In genomic region chr5:66941710-66942450, GRCm38 (mm10) we compare ENCODE assay signal across 19 mouse cellular contexts.
DNase-seq lines count a peak whose midpoint lies in the region; ATAC-seq and TF ChIP-seq lines count a peak whose summit lies in the region.
"Had no signal": no experiment of that assay in that cellular context is flagged by ENCODE, and none has a peak within 500 bp of the region (broad histone marks: within the 10 kb centered on the region; RNA-seq: fewer than 3 reads in every experiment).

No protein-coding gene starts in this region.

- no peak for TF ChIP-seq CTCF in lung, adult 2 months (IDR thresholded peaks at IDR 0.05; ENCODE audit: insufficient read depth, low read length)

- peaks cover 3% of the 10 kb centered on the region; the same call in 1 of the 2 replicates for H3K4me1 ChIP-seq in forebrain, embryonic 15.5 days
- H3K4me1 ChIP-seq in forebrain, embryonic 11.5 days (replicated peaks; ENCODE audit: control insufficient read depth, insufficient read depth, low read length) = no peaks in the 10 kb centered on the region
- peaks cover 28% of the 10 kb centered on the region for H3K4me1 ChIP-seq in lung, embryonic 15.5 days
- H3K4me1 ChIP-seq in lung, adult 2 months (ENCODE audit: control insufficient read depth, insufficient read depth, low read length) = peaks cover 16% of the 10 kb centered on the region
- H3K4me1 ChIP-seq in embryonic facial prominence, embryonic 10.5 days = peaks cover 21% of the 10 kb centered on the region
- H3K4me1 ChIP-seq in limb, embryonic 15.5 days = peaks cover 20% of the 10 kb centered on the region; the same call in 1 of the 2 replicates
- no peaks in the 10 kb centered on the region for H3K4me1 ChIP-seq in midbrain, embryonic 15.5 days
- H3K4me1 ChIP-seq: hindbrain, embryonic 15.5 days had no signal

- 76% methylated on average over 8 of the region's 8 CpGs for WGBS in forebrain, embryonic 15.5 days
- 79% methylated on average over 8 of the region's 8 CpGs for WGBS in forebrain, embryonic 11.5 days
- WGBS in lung, embryonic 15.5 days = 61% methylated on average over 8 of the region's 8 CpGs
- 38% methylated on average over 8 of the region's 8 CpGs for WGBS in lung, adult 2 months
- WGBS in embryonic facial prominence, embryonic 10.5 days = 78% methylated on average over 8 of the region's 8 CpGs
- 58% methylated on average over 8 of the region's 8 CpGs for WGBS in limb, embryonic 15.5 days
- WGBS in midbrain, embryonic 15.5 days = 77% methylated on average over 8 of the region's 8 CpGs

- no peak overlapping the region for H3K4me2 ChIP-seq in forebrain, embryonic 15.5 days (replicated peaks)
- no peak overlapping the region for H3K4me2 ChIP-seq in forebrain, embryonic 11.5 days (ENCODE audit: low read depth, low read length, severe bottlenecking)
- no peak overlapping the region for H3K4me2 ChIP-seq in lung, embryonic 15.5 days
- no peak overlapping the region for H3K4me2 ChIP-seq in limb, embryonic 15.5 days
- no peak overlapping the region for H3K4me2 ChIP-seq in midbrain, embryonic 15.5 days
- H3K4me2 ChIP-seq: hindbrain, embryonic 15.5 days; neural tube, embryonic 15.5 days had no signal

- no peaks in the 10 kb centered on the region for H3K9me3 ChIP-seq in forebrain, embryonic 15.5 days
- H3K9me3 ChIP-seq in forebrain, embryonic 11.5 days (ENCODE audit: control insufficient read depth, low read length) = no peaks in the 10 kb centered on the region
- H3K9me3 ChIP-seq in lung, embryonic 15.5 days = no peaks in the 10 kb centered on the region
- no peaks in the 10 kb centered on the region for H3K9me3 ChIP-seq in embryonic facial prominence, embryonic 10.5 days
- H3K9me3 ChIP-seq in limb, embryonic 15.5 days = no peaks in the 10 kb centered on the region
- no peaks in the 10 kb centered on the region for H3K9me3 ChIP-seq in midbrain, embryonic 15.5 days
- H3K9me3 ChIP-seq: hindbrain, embryonic 15.5 days; neural tube, embryonic 15.5 days had no signal

- TF ChIP-seq POLR2A in lung, adult 2 months (IDR thresholded peaks at IDR 0.05; ENCODE audit: borderline replicate concordance, extremely low read depth, low read depth, low read length) = no peak

- H3K4me3 ChIP-seq in forebrain, embryonic 15.5 days = no peak overlapping the region
- no peak overlapping the region for H3K4me3 ChIP-seq in forebrain, embryonic 11.5 days (ENCODE audit: low read depth, low read length)
- no peak overlapping the region for H3K4me3 ChIP-seq in lung, embryonic 15.5 days
- H3K4me3 ChIP-seq in lung, adult 2 months (replicated peaks; ENCODE audit: extremely low read depth, low read depth, low read length) = no peak overlapping the region
- no peak overlapping the region for H3K4me3 ChIP-seq in embryonic facial prominence, embryonic 10.5 days
- no peak overlapping the region for H3K4me3 ChIP-seq in limb, embryonic 15.5 days
- no peak overlapping the region for H3K4me3 ChIP-seq in midbrain, embryonic 15.5 days
- H3K4me3 ChIP-seq: gastrocnemius, adult 2 months; hindbrain, embryonic 15.5 days; neural tube, embryonic 15.5 days had no signal

- no peak overlapping the region for H3K9ac ChIP-seq in forebrain, embryonic 15.5 days (replicated peaks)
- no peak overlapping the region for H3K9ac ChIP-seq in forebrain, embryonic 11.5 days (ENCODE audit: low read length)
- no peak overlapping the region for H3K9ac ChIP-seq in lung, embryonic 15.5 days
- H3K9ac ChIP-seq in limb, embryonic 15.5 days = no peak overlapping the region
- no peak overlapping the region for H3K9ac ChIP-seq in midbrain, embryonic 15.5 days
- H3K9ac ChIP-seq: hindbrain, embryonic 15.5 days; liver, postnatal 0 days; neural tube, embryonic 15.5 days had no signal

- ATAC-seq in forebrain, embryonic 15.5 days (replicated peaks) = no peak
- ATAC-seq in forebrain, embryonic 11.5 days (replicated peaks; ENCODE audit: low FRiP score) = no peak
- ATAC-seq in lung, embryonic 15.5 days (ENCODE audit: borderline replicate concordance, extremely low read depth, low FRiP score, low TSS enrichment) = 0 out of 2 replicates have a peak, but pooled peaks have one; percentile 43
- ATAC-seq in limb, embryonic 15.5 days (ENCODE audit: insufficient number of reproducible peaks, low FRiP score, low TSS enrichment, low read depth) = 0 out of 2 replicates have a peak, but pooled peaks have one; percentile 30
- no peak for ATAC-seq in midbrain, embryonic 15.5 days (replicated peaks)
- ATAC-seq: CD4-positive, CD25-positive, alpha-beta regulatory T cell, adult 4 months; liver, postnatal 0 days had no signal

- H3K27me3 ChIP-seq in forebrain, embryonic 15.5 days = no peaks in the 10 kb centered on the region
- no peaks in the 10 kb centered on the region for H3K27me3 ChIP-seq in forebrain, embryonic 11.5 days (ENCODE audit: control insufficient read depth, insufficient read depth, low read length)
- H3K27me3 ChIP-seq in lung, embryonic 15.5 days = no peaks in the 10 kb centered on the region
- no peaks in the 10 kb centered on the region for H3K27me3 ChIP-seq in embryonic facial prominence, embryonic 10.5 days (replicated peaks; ENCODE audit: low read depth, poor library complexity, severe bottlenecking)
- no peaks in the 10 kb centered on the region for H3K27me3 ChIP-seq in limb, embryonic 15.5 days
- no peaks in the 10 kb centered on the region for H3K27me3 ChIP-seq in midbrain, embryonic 15.5 days (replicated peaks)
- H3K27me3 ChIP-seq: hindbrain, embryonic 15.5 days; neural tube, embryonic 15.5 days had no signal

- DNase-seq in forebrain, embryonic 11.5 days (ENCODE audit: low spot score) = no peak
- no peak for DNase-seq in lung, adult 2 months
- no peak for DNase-seq in embryonic facial prominence, embryonic 10.5 days (ENCODE audit: low spot score)
- DNase-seq: cerebellum, adult 11 months; gastrocnemius, adult 2 months; heart, postnatal 10 days; kidney, adult 11 months; kidney, postnatal 4 days; layer of hippocampus, postnatal 36 days; liver, postnatal 0 days; retina, postnatal 1 day; thymus, adult 18-20 months had no signal

- 0 out of 2 replicates have a peak overlapping the region, but pooled peaks have one; percentile 17 for H3K27ac ChIP-seq in forebrain, embryonic 15.5 days (replicated peaks)
- no peak overlapping the region for H3K27ac ChIP-seq in forebrain, embryonic 11.5 days (ENCODE audit: low read depth, low read length)
- H3K27ac ChIP-seq in lung, embryonic 15.5 days = peak overlapping the region; percentile 7; the same call in 1 of the 2 replicates
- H3K27ac ChIP-seq in embryonic facial prominence, embryonic 10.5 days (replicated peaks) = peak overlapping the region; percentile 55
- no peak overlapping the region for H3K27ac ChIP-seq in limb, embryonic 15.5 days
- H3K27ac ChIP-seq in midbrain, embryonic 15.5 days = no peak overlapping the region
- H3K27ac ChIP-seq: gastrocnemius, adult 2 months; hindbrain, embryonic 15.5 days; neural tube, embryonic 15.5 days had no signal

- H3K36me3 ChIP-seq in forebrain, embryonic 15.5 days = no peaks in the 10 kb centered on the region
- H3K36me3 ChIP-seq in forebrain, embryonic 11.5 days (ENCODE audit: control insufficient read depth, insufficient read depth, low read length) = no peaks in the 10 kb centered on the region; the same call in 1 of the 2 replicates
- no peaks in the 10 kb centered on the region for H3K36me3 ChIP-seq in lung, embryonic 15.5 days
- no peaks in the 10 kb centered on the region for H3K36me3 ChIP-seq in embryonic facial prominence, embryonic 10.5 days (replicated peaks)
- no peaks in the 10 kb centered on the region for H3K36me3 ChIP-seq in limb, embryonic 15.5 days
- no peaks in the 10 kb centered on the region for H3K36me3 ChIP-seq in midbrain, embryonic 15.5 days (replicated peaks)
- H3K36me3 ChIP-seq: hindbrain, embryonic 15.5 days; neural tube, embryonic 15.5 days had no signal

Comparison
In these comparisons a context has a peak if more than half of its experiments do, and no peak if none do; other contexts are left out.
1. H3K27ac ChIP-seq: peak in forebrain, embryonic 15.5 days (single experiment), lung, embryonic 15.5 days (single experiment) and embryonic facial prominence, embryonic 10.5 days (single experiment); none in forebrain, embryonic 11.5 days (single experiment), limb, embryonic 15.5 days (single experiment) and midbrain, embryonic 15.5 days (single experiment).
2. ATAC-seq: peak in lung, embryonic 15.5 days (single experiment) and limb, embryonic 15.5 days (single experiment); none in forebrain, embryonic 15.5 days (single experiment), forebrain, embryonic 11.5 days (single experiment) and midbrain, embryonic 15.5 days (single experiment).